In genomic region chr13:116884422-116884942, GRCm38 (mm10) we compare ENCODE assay signal across 30 mouse cellular contexts.
A peak's percentile ranks its signal among the peaks of the same experiment; 100 is the strongest.
DNase-seq lines count a peak whose midpoint lies in the region; ATAC-seq and TF ChIP-seq lines count a peak whose summit lies in the region.
"Had no signal": no experiment of that assay in that cellular context is flagged by ENCODE, and none has a peak within 500 bp of the region (broad histone marks: within the 10 kb centered on the region; RNA-seq: fewer than 3 reads in every experiment).

No protein-coding gene starts in this region.

- no peak overlapping the region for H3K27ac ChIP-seq in kidney, postnatal 0 days
- H3K27ac ChIP-seq in heart, adult 2 months = no peak overlapping the region
- H3K27ac ChIP-seq: hindbrain, embryonic 13.5 days; left cerebral cortex, adult 2 months; limb, embryonic 15.5 days; liver, embryonic 15.5 days; lung, embryonic 15.5 days; neural tube, embryonic 15.5 days had no signal

- H3K79me2 ChIP-seq in heart, adult 2 months (replicated peaks; ENCODE audit: control insufficient read depth, insufficient read depth, low read length) = no peaks in the 10 kb centered on the region

- H3K27me3 ChIP-seq in kidney, postnatal 0 days (ENCODE audit: insufficient read depth, low read length) = no peaks in the 10 kb centered on the region
- no peaks in the 10 kb centered on the region for H3K27me3 ChIP-seq in heart, adult 2 months (ENCODE audit: control insufficient read depth, insufficient read depth, low read length)
- H3K27me3 ChIP-seq: CH12.LX; hindbrain, embryonic 13.5 days; limb, embryonic 15.5 days; liver, embryonic 15.5 days; lung, embryonic 15.5 days; megakaryocyte, embryonic 14.5 days; neural tube, embryonic 15.5 days had no signal

- no peak overlapping the region for H3K4me2 ChIP-seq in kidney, postnatal 0 days (ENCODE audit: low read length)
- H3K4me2 ChIP-seq: heart, embryonic 11.5 days; hindbrain, embryonic 13.5 days; limb, embryonic 15.5 days; liver, embryonic 15.5 days; lung, embryonic 15.5 days; neural tube, embryonic 15.5 days had no signal

- intact Hi-C loops in heart, adult 2 months (cut with DNase I) = no loop called here
- intact Hi-C loops in left cerebral cortex, postnatal 10 days (cut with DNase I) = loop anchor here (10.0 kb wide), 1 partner anchor 140 kb away; the partner anchor contains the start of gene Parp8

- no peaks in the 10 kb centered on the region for H3K4me1 ChIP-seq in kidney, postnatal 0 days (replicated peaks; ENCODE audit: insufficient read depth, low read length)
- no peaks in the 10 kb centered on the region for H3K4me1 ChIP-seq in heart, adult 2 months (ENCODE audit: control insufficient read depth, insufficient read depth, low read length)
- H3K4me1 ChIP-seq: limb, embryonic 15.5 days; liver, embryonic 15.5 days; megakaryocyte, embryonic 14.5 days; neural tube, embryonic 15.5 days had no signal

- WGBS in kidney, postnatal 0 days = 47% methylated on average over 9 of the region's 9 CpGs
- WGBS in heart, adult 2 months = 71% methylated on average over 9 of the region's 9 CpGs

- H3K9me3 ChIP-seq in kidney, postnatal 0 days (replicated peaks; ENCODE audit: low read length) = no peaks in the 10 kb centered on the region
- H3K9me3 ChIP-seq: hindbrain, embryonic 13.5 days; limb, embryonic 15.5 days; liver, embryonic 15.5 days; lung, embryonic 15.5 days; megakaryocyte, embryonic 14.5 days; neural tube, embryonic 15.5 days had no signal

- TF ChIP-seq EP300 in heart, adult 2 months (IDR thresholded peaks at IDR 0.05; ENCODE audit: insufficient read depth, low read depth, low read length) = no peak

- TF ChIP-seq POLR2A in heart, adult 2 months (IDR thresholded peaks at IDR 0.05; ENCODE audit: insufficient read depth, low read depth, low read length) = no peak

- H3K36me3 ChIP-seq in kidney, postnatal 0 days (ENCODE audit: insufficient read depth, low read length) = no peaks in the 10 kb centered on the region
- no peaks in the 10 kb centered on the region for H3K36me3 ChIP-seq in heart, adult 2 months (ENCODE audit: control insufficient read depth, insufficient read depth, low read length)
- H3K36me3 ChIP-seq: liver, embryonic 15.5 days; lung, embryonic 15.5 days had no signal

- H3K9ac ChIP-seq in kidney, postnatal 0 days (ENCODE audit: low read depth, low read length) = no peak overlapping the region
- no peak overlapping the region for H3K9ac ChIP-seq in heart, adult 2 months (ENCODE audit: low read depth, low read length)
- H3K9ac ChIP-seq: hindbrain, embryonic 13.5 days; limb, embryonic 15.5 days; liver, embryonic 15.5 days; lung, embryonic 15.5 days; neural tube, embryonic 15.5 days had no signal

- peak; percentile 4 for DNase-seq in kidney, adult 8-10 months
- DNase-seq in kidney, postnatal 4 days = no peak
- DNase-seq in kidney, postnatal 0 days (ENCODE audit: low spot score) = peak; percentile 16
- no peak for DNase-seq in kidney, postnatal 36 days
- DNase-seq in heart, adult 2 months = no peak
- no peak for DNase-seq in left cerebral cortex, postnatal 10 days (ENCODE audit: extremely low spot score in 1 of 2, low spot score in 2 of 2)
- DNase-seq: adrenal gland, adult 2 months; adrenal gland, postnatal 36 days; cerebellum, adult 2 months; cerebellum, postnatal 14 days; gastrocnemius, postnatal 14 days; heart, adult 11 months; heart, postnatal 36 days; lung, postnatal 36 days; midbrain, embryonic 14.5 days; retina, postnatal 1 day; right cerebral cortex, postnatal 14 days had no signal

- peak; percentile 61; the same call in 1 of the 2 replicates for ATAC-seq in kidney, postnatal 0 days (replicated peaks; ENCODE audit: low FRiP score, low read depth)
- peak; percentile 71 for ATAC-seq in common myeloid progenitor, adult 5-6 weeks (replicated peaks; ENCODE audit: low read depth, poor library complexity, severe bottlenecking)
- ATAC-seq in hematopoietic stem cell, adult 5-6 weeks (replicated peaks in 1 of 2; ENCODE audit: insufficient read depth in 1 of 2, low FRiP score in 2 of 2, low TSS enrichment in 1 of 2, low read depth in 1 of 2, poor library complexity in 2 of 2, severe bottlenecking in 2 of 2) = peak; percentile 87 to 89
- ATAC-seq: activated CD4-positive, CD25-positive, alpha-beta regulatory T cell, adult 4 months; forebrain, embryonic 14.5 days had no signal

- no peak overlapping the region for H3K4me3 ChIP-seq in kidney, postnatal 0 days (replicated peaks; ENCODE audit: low read depth, low read length)
- no peak overlapping the region for H3K4me3 ChIP-seq in heart, adult 2 months
- H3K4me3 ChIP-seq: hindbrain, embryonic 13.5 days; left cerebral cortex, adult 2 months; limb, embryonic 15.5 days; liver, embryonic 15.5 days; lung, embryonic 15.5 days; megakaryocyte, embryonic 14.5 days; neural tube, embryonic 15.5 days had no signal

- no peak for TF ChIP-seq CTCF in kidney, postnatal 0 days (IDR thresholded peaks at IDR 0.05; ENCODE audit: low read depth)
- TF ChIP-seq CTCF in heart, adult 2 months (IDR thresholded peaks at IDR 0.05) = no peak

Comparison
In these comparisons a context has a peak if more than half of its experiments do, and no peak if none do; other contexts are left out.
1. DNase-seq: peak in kidney, adult 8-10 months (2 of 2) and kidney, postnatal 0 days (single experiment); none in kidney, postnatal 4 days (0 of 2), kidney, postnatal 36 days (0 of 2), heart, adult 2 months (0 of 2) and left cerebral cortex, postnatal 10 days (0 of 2).
2. Peak in every context shown above with its lines, with median percentiles within 50 percentile points of each other: ATAC-seq.